In the genomic region with DNA sequence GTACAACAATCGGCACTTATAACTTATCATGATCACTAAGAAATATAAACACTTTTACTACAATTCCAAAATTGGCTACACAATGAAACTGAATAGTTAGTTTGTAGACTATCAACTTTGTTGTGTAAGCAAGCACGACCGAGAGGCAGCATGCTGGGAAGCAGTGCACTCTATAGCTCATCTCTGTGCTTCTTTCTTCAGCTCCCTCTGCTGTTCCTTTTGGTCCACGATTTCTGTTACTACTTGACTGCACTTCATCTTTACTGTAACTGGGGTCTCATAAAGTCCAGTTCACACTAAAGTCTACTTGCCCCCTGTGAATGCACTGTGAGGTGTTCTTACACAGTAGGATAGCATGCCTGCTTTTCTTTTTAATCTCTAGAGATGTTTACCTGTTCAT, we compare ENCODE assay signal across 14 mouse cellular contexts.
DNase-seq lines count a peak whose midpoint lies in the region; ATAC-seq and TF ChIP-seq lines count a peak whose summit lies in the region.
"Had no signal": no experiment of that assay in that cellular context is flagged by ENCODE, and none has a peak within 500 bp of the region (broad histone marks: within the 10 kb centered on the region; RNA-seq: fewer than 3 reads in every experiment).

No protein-coding gene starts in this region.

- no peak overlapping the region for H3K4me3 ChIP-seq in forebrain, postnatal 0 days (ENCODE audit: low read depth, low read length)
- no peak overlapping the region for H3K4me3 ChIP-seq in forebrain, embryonic 11.5 days (ENCODE audit: low read depth, low read length)
- no peak overlapping the region for H3K4me3 ChIP-seq in kidney, embryonic 15.5 days (replicated peaks)
- no peak overlapping the region for H3K4me3 ChIP-seq in kidney, embryonic 14.5 days (ENCODE audit: low read length)
- H3K4me3 ChIP-seq in lung, postnatal 0 days (ENCODE audit: low read depth, low read length), result no peak overlapping the region

- CTCF ChIA-PET in Patski (lab: Charles Lee), result interaction anchor here (0.5 to 1.5 kb wide), 3 partner anchors 9 to 486 kb away, joined by 3 to 5 read pairs (median 3); no protein-coding TSS in a partner anchor

- POLR2A ChIA-PET in Patski (lab: Charles Lee), result no interaction called here

- peak; percentile 51 for DNase-seq in forebrain, postnatal 0 days
- DNase-seq in forebrain, embryonic 11.5 days (ENCODE audit: low spot score), result no peak
- DNase-seq in lung, postnatal 0 days (ENCODE audit: low spot score), result peak; percentile 47
- DNase-seq in lung, postnatal 25 days (ENCODE audit: low spot score), result no peak
- DNase-seq in Patski (ENCODE audit: low read depth, low spot score), result no peak
- no peak for DNase-seq in cerebellum, postnatal 25 days
- DNase-seq: layer of hippocampus, postnatal 36 days; liver; lung, postnatal 4 days; thymus, postnatal 14 days had no signal

- no peaks in the 10 kb centered on the region for H3K36me3 ChIP-seq in forebrain, postnatal 0 days (ENCODE audit: insufficient read depth)
- H3K36me3 ChIP-seq in forebrain, embryonic 11.5 days (ENCODE audit: control insufficient read depth, insufficient read depth, low read length), result no peaks in the 10 kb centered on the region; the same call in 1 of the 2 replicates
- peaks cover 17% of the 10 kb centered on the region; the same call in 1 of the 2 replicates for H3K36me3 ChIP-seq in kidney, embryonic 15.5 days
- peaks cover 7% of the 10 kb centered on the region; the same call in 1 of the 2 replicates for H3K36me3 ChIP-seq in kidney, embryonic 14.5 days (ENCODE audit: control insufficient read depth, insufficient read depth, low read length)
- no peaks in the 10 kb centered on the region for H3K36me3 ChIP-seq in lung, postnatal 0 days (ENCODE audit: insufficient read depth, low read length)

- in situ Hi-C loops in Patski (cut with MboI; ENCODE audit: low pct_unique_long_range_greater_than_20kb), result no loop called here

- 64% methylated on average over 4 of the region's 4 CpGs for WGBS in forebrain, postnatal 0 days
- WGBS in forebrain, embryonic 11.5 days, result 88% methylated on average over 4 of the region's 4 CpGs
- 65% methylated on average over 4 of the region's 4 CpGs for WGBS in kidney, embryonic 15.5 days
- 69% methylated on average over 4 of the region's 4 CpGs for WGBS in kidney, embryonic 14.5 days
- WGBS in lung, postnatal 0 days, result 57% methylated on average over 4 of the region's 4 CpGs

- H3K9me3 ChIP-seq in forebrain, postnatal 0 days (ENCODE audit: low read length), result no peaks in the 10 kb centered on the region
- no peaks in the 10 kb centered on the region for H3K9me3 ChIP-seq in forebrain, embryonic 11.5 days (ENCODE audit: control insufficient read depth, low read length)
- H3K9me3 ChIP-seq in kidney, embryonic 15.5 days (replicated peaks), result no peaks in the 10 kb centered on the region
- no peaks in the 10 kb centered on the region for H3K9me3 ChIP-seq in kidney, embryonic 14.5 days (ENCODE audit: control insufficient read depth, low read length)
- no peaks in the 10 kb centered on the region for H3K9me3 ChIP-seq in lung, postnatal 0 days (ENCODE audit: low read length)

- H3K27ac ChIP-seq in forebrain, postnatal 0 days (ENCODE audit: low read depth, low read length), result no peak overlapping the region
- no peak overlapping the region for H3K27ac ChIP-seq in forebrain, embryonic 11.5 days (ENCODE audit: low read depth, low read length)
- no peak overlapping the region for H3K27ac ChIP-seq in kidney, embryonic 15.5 days
- no peak overlapping the region for H3K27ac ChIP-seq in kidney, embryonic 14.5 days (ENCODE audit: low read depth, low read length)
- no peak overlapping the region for H3K27ac ChIP-seq in lung, postnatal 0 days (ENCODE audit: low read length)

- ATAC-seq in forebrain, postnatal 0 days, result peak; percentile 60; the same call in 1 of the 2 replicates
- no peak for ATAC-seq in forebrain, embryonic 11.5 days (replicated peaks; ENCODE audit: low FRiP score)
- ATAC-seq in kidney, embryonic 15.5 days (replicated peaks; ENCODE audit: low FRiP score), result 0 out of 2 replicates have a peak, but pooled peaks have one; percentile 36
- ATAC-seq in kidney, embryonic 14.5 days (ENCODE audit: low FRiP score, low TSS enrichment), result no peak
- ATAC-seq in lung, postnatal 0 days, result no peak
- ATAC-seq in Patski, result no peak
- ATAC-seq: forebrain, embryonic 16.5 days; intestine, embryonic 16.5 days had no signal

- H3K4me2 ChIP-seq in forebrain, postnatal 0 days (ENCODE audit: low read depth), result no peak overlapping the region
- no peak overlapping the region for H3K4me2 ChIP-seq in forebrain, embryonic 11.5 days (ENCODE audit: low read depth, low read length, severe bottlenecking)
- no peak overlapping the region for H3K4me2 ChIP-seq in kidney, embryonic 15.5 days
- no peak overlapping the region for H3K4me2 ChIP-seq in kidney, embryonic 14.5 days (replicated peaks; ENCODE audit: low read depth, low read length)
- H3K4me2 ChIP-seq in lung, postnatal 0 days (replicated peaks; ENCODE audit: low read depth, low read length), result no peak overlapping the region

- peak; percentile 62 for TF ChIP-seq CTCF in forebrain, postnatal 0 days (IDR thresholded peaks at IDR 0.05; ENCODE audit: low read depth)
- TF ChIP-seq CTCF in lung, postnatal 0 days (IDR thresholded peaks at IDR 0.05), result peak; percentile 57
- peak; percentile 24 for TF ChIP-seq CTCF in Patski (IDR thresholded peaks at IDR 0.05)

- H3K4me1 ChIP-seq in forebrain, postnatal 0 days (ENCODE audit: insufficient read depth), result no peaks in the 10 kb centered on the region
- H3K4me1 ChIP-seq in forebrain, embryonic 11.5 days (replicated peaks; ENCODE audit: control insufficient read depth, insufficient read depth, low read length), result no peaks in the 10 kb centered on the region
- 0 out of 2 replicates have a peak, but pooled peaks cover 3% of the 10 kb centered on the region for H3K4me1 ChIP-seq in kidney, embryonic 15.5 days
- H3K4me1 ChIP-seq in kidney, embryonic 14.5 days (ENCODE audit: control insufficient read depth, insufficient read depth, low read length), result no peaks in the 10 kb centered on the region
- no peaks in the 10 kb centered on the region for H3K4me1 ChIP-seq in lung, postnatal 0 days (ENCODE audit: insufficient read depth, low read depth, low read length)

- H3K9ac ChIP-seq in forebrain, postnatal 0 days, result no peak overlapping the region
- H3K9ac ChIP-seq in forebrain, embryonic 11.5 days (ENCODE audit: low read length), result no peak overlapping the region
- H3K9ac ChIP-seq in kidney, embryonic 15.5 days, result no peak overlapping the region
- no peak overlapping the region for H3K9ac ChIP-seq in kidney, embryonic 14.5 days (ENCODE audit: low read depth, low read length)
- H3K9ac ChIP-seq in lung, postnatal 0 days (replicated peaks; ENCODE audit: low read depth), result no peak overlapping the region

- no peaks in the 10 kb centered on the region for H3K27me3 ChIP-seq in forebrain, postnatal 0 days (ENCODE audit: insufficient read depth, low read length)
- no peaks in the 10 kb centered on the region for H3K27me3 ChIP-seq in forebrain, embryonic 11.5 days (ENCODE audit: control insufficient read depth, insufficient read depth, low read length)
- H3K27me3 ChIP-seq in kidney, embryonic 15.5 days, result no peaks in the 10 kb centered on the region
- no peaks in the 10 kb centered on the region for H3K27me3 ChIP-seq in kidney, embryonic 14.5 days (ENCODE audit: control insufficient read depth, insufficient read depth, low read length)
- no peaks in the 10 kb centered on the region for H3K27me3 ChIP-seq in lung, postnatal 0 days (replicated peaks; ENCODE audit: insufficient read depth, low read length)
- no peaks in the 10 kb centered on the region for H3K27me3 ChIP-seq in Patski

- no peak for TF ChIP-seq EP300 in lung, postnatal 0 days (IDR thresholded peaks at IDR 0.05)

Comparison
In these comparisons a context has a peak if more than half of its experiments do, and no peak if none do; other contexts are left out.
1. ATAC-seq: peak in forebrain, postnatal 0 days (single experiment) and kidney, embryonic 15.5 days (single experiment); none in forebrain, embryonic 11.5 days (single experiment), kidney, embryonic 14.5 days (single experiment), lung, postnatal 0 days (single experiment) and Patski (single experiment).
2. DNase-seq: peak in forebrain, postnatal 0 days (single experiment) and lung, postnatal 0 days (single experiment); none in forebrain, embryonic 11.5 days (single experiment), lung, postnatal 25 days (single experiment), Patski (single experiment) and cerebellum, postnatal 25 days (0 of 2).
3. Peak in every context shown above with its lines, with median percentiles within 50 percentile points of each other: CTCF ChIP-seq.